Mouse (Mus musculus) limb, embryonic 12.5 days (tissue): ENCODE measurements around the gene Luzp4. TPM values are rescaled to one million over a fixed set of nuclear protein-coding genes. Genes with fewer than 3 reads are reported as not detected.
"Not testable (repeated sequence)": the region's sequence is repeated elsewhere in the genome, so short reads cannot be mapped to it uniquely, and the experiment has no call there.

ENCODE experiments used
- ATAC-seq: fragments of 200-750 bp; cut with Nextera tagmentation; 2 replicates; pipeline ENCODE4 v1.8.0; 2017; ENCODE audit warnings: low read depth, moderate TSS enrichment; ENCODE audit not compliant: insufficient number of reproducible peaks, insufficient read depth, low FRiP score, low TSS enrichment
- H3K27ac ChIP-seq: fragments of 300-500 bp; sonication (generic); 2 replicates; pipeline ENCODE4 v1.5.1; 2016; ENCODE audit warnings: mild to moderate bottlenecking, moderate library complexity
- H3K27me3 ChIP-seq: fragments of 300-500 bp; sonication (generic); 2 replicates; pipeline ENCODE4 v1.6.1; 2016; ENCODE audit warnings: mild to moderate bottlenecking, moderate library complexity
- H3K36me3 ChIP-seq: fragments of 300-500 bp; sonication (generic); 2 replicates; pipeline ENCODE4 v1.6.1; 2016; ENCODE audit warnings: mild to moderate bottlenecking, moderate library complexity
- H3K4me1 ChIP-seq: fragments of 300-500 bp; sonication (generic); replicated peaks from 2 replicates; pipeline ENCODE4 v1.6.1; 2016
- H3K4me2 ChIP-seq: fragments of 300-500 bp; sonication (generic); 2 replicates; pipeline ENCODE4 v1.6.1; 2016; ENCODE audit warnings: mild to moderate bottlenecking, moderate library complexity
- H3K4me3 ChIP-seq: fragments of 300-500 bp; sonication (generic); replicated peaks from 2 replicates; pipeline ENCODE4 v1.5.1; 2016; ENCODE audit warnings: mild to moderate bottlenecking
- H3K9ac ChIP-seq: fragments of 300-500 bp; sonication (generic); replicated peaks from 2 replicates; pipeline ENCODE4 v1.6.1; 2016; ENCODE audit warnings: mild to moderate bottlenecking, moderate library complexity
- H3K9me3 ChIP-seq: fragments of 300-500 bp; sonication (generic); 2 replicates; pipeline ENCODE4 v1.6.1; 2016; ENCODE audit warnings: mild to moderate bottlenecking, moderate library complexity
- WGBS: fragments of 180-500 bp; shearing (Covaris S2); methylation state at CpG from one replicate; pipeline ENCODE4 v1.1.7; 2016; 5-methylcytosine and 5-hydroxymethylcytosine counted together
- polyA plus RNA-seq: library from polyadenylated mRNA; unstranded; fragments of >200 nt; fragmentation: Nextera tagmentation; extraction: Ambion mirVana; gene quantifications from 2 replicates; pipeline ENCODE4 v1.2.1, GENCODE M21; 2016

Luzp4 gene
- not detected in 2 replicates for polyA plus RNA-seq

GRCm38 (mm10) chrX:148857340-148857739, at the start of gene Luzp4:
TSS of gene Luzp4 (plus strand) at chrX:148857640.
- not testable (repeated sequence) for H3K27me3 ChIP-seq, H3K27ac ChIP-seq, H3K9me3 ChIP-seq, H3K4me2 ChIP-seq, ATAC-seq, H3K36me3 ChIP-seq, H3K4me1 ChIP-seq, H3K9ac ChIP-seq, H3K4me3 ChIP-seq
- 78% methylated on average over 5 of the region's 6 CpGs for WGBS

GRCm38 (mm10) chrX:148841801-148842200, 15.6 kb upstream of the Luzp4 start:
- not testable (repeated sequence) for H3K4me3 ChIP-seq, H3K4me1 ChIP-seq, H3K9me3 ChIP-seq, H3K4me2 ChIP-seq, H3K27ac ChIP-seq, ATAC-seq, H3K27me3 ChIP-seq, H3K36me3 ChIP-seq, H3K9ac ChIP-seq
- WGBS: 93% methylated on average over 4 of the region's 4 CpGs

Other genes with a start within 250 kb of the Luzp4 start
- gene Gm8334, start 242.5 kb upstream of the Luzp4 start, polyA plus RNA-seq: not detected in 2 replicates
- not detected in 2 replicates for gene Gm15127, start 194.0 kb upstream of the Luzp4 start, polyA plus RNA-seq
- gene Ott, start 216.6 kb downstream of the Luzp4 start, polyA plus RNA-seq: not detected in 2 replicates